Mouse (Mus musculus): Measurements from ENCODE around the gene Cgnl1.
"Not testable (repeated sequence)": the region's sequence is repeated elsewhere in the genome, so short reads cannot be mapped to it uniquely, and the experiment has no call there.

Gene Cgnl1

DNA sequence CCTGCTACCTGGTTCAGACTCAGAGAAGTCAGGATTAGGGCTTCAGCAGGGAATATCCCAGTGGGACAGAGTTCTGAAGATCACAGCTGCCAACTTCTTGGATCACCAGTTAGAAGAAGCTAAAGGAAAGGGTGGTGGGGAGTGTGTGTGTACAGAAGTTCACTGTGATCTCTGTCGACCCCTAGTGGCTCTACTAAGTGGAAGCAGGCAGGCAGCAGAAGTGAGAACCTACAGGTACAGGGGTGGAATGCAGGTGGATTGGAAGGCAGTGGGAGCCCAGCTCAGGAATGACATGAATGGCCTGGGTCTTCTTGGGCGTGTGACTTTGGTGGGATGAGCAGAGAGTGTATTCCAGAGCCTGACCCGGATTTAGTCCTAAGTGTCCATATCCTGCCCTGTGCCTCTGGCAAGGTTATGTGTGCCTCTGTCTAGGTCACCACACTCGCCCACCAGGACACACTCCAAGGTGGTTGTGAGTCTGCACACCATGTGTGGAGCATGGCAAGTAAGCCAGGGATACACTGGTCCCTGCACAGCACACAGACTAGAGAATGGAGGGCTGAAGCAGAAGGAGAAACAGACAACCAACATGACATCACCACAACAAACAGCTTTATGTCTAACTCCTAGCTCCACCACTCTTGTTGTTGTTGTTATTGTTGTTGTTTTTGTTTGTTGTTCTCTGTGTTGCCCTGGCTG is 147.4 kb downstream of the Cgnl1 start:
- DNase-seq (ENCODE audit: low read depth), result peak; percentile 62

DNA sequence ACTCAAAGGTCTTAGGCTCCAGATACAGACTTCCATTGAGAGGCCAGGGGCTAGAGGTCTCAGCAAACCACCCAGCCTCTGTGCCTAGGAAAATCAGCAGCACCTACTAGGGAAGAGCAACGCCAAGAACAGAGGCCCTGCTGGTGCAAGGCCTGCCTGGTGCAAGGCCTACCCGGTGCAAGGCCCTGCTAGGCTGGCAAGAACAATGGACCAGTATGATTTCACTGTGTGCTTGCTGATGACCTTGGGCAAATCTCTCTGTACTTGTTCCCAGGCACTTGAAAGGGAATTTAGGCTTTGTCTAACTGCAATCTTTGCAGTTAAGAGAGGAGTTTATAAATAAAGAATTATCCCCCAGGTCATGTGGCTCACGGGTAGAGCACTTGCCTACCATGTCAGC is 148.8 kb downstream of the Cgnl1 start:
- DNase-seq (ENCODE audit: low read depth), result no peak

DNA sequence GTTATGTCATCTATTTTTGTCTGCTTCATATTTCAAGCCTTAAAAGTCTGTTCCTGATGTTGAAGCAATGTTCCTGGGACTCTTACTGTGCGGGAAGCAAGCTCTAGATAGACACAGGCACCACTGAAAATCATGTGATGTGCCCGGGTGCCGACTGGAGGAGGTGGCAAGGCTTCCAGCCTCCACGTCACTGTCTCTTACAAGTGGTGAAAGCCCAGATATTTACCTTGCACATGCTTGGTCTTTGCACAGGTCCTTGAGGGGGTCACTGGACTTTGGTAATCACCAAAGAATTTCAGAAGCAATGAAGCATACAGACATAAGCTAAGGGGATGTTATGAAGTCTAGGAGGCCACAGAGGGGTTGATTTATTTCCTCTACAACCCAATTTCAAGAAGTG is 149.4 kb downstream of the Cgnl1 start:
- no peak for DNase-seq (ENCODE audit: low read depth)

DNA sequence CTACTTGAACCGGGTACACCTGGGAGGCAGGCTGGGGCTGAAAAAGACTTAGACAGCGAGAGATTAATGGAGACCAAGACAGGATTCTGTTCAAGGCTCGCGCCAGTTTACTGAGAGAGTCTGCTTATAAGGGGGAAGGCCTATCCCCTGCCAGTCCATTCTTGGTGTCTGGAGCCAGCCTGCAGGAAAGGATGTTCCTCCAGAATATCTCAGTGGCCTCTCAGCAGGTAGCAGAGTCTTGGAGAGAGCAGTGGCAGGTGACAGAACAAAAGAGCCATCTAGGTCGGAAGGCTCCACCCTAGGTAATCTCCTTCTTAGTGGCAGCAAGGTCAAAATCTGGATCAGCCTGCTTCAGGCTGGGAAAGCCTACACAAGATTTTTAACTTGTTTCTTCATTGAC is 151.3 kb downstream of the Cgnl1 start:
- DNase-seq (ENCODE audit: low read depth), result not testable (repeated sequence)

DNA sequence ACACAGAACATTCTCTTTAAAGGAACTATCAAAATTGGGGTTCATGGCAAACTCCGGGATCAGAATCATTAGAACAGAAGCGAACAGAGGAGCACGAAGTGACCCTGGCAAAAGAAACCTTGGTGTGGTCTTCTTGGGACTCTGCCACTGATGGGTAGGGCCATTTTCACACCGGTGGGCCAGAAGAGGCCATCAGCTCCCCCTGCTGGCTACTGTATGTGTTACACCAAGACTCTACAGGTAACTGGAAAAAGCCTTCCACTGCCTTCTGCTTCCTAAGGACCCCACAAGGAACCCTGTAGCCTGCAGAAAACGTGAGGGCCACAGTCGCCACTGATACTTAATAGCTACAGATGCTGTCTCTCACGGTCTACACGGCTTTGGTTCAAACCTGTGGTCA is 154.0 kb downstream of the Cgnl1 start:
- DNase-seq (ENCODE audit: low read depth), result peak; percentile 68

DNA sequence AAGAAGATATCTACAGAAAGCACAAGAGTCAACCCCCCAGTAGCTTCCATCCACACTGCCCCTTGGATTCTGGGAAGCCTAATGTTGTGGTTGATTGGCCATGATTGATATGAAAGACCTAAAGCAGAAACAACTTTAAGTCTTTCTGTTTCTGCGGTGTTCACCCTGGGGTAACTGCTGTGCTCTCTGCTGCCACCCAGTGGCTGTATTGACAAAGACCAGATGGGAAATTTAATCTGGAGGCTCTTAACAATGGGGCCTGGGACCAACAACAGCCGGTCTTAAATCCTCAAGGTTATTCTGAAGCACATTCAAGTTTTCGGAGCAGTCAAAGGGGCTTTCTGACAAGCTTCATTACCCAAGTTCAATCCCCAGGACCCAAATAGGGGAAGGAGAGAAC is 155.2 kb downstream of the Cgnl1 start:
- DNase-seq (ENCODE audit: low read depth), result peak; percentile 84

DNA sequence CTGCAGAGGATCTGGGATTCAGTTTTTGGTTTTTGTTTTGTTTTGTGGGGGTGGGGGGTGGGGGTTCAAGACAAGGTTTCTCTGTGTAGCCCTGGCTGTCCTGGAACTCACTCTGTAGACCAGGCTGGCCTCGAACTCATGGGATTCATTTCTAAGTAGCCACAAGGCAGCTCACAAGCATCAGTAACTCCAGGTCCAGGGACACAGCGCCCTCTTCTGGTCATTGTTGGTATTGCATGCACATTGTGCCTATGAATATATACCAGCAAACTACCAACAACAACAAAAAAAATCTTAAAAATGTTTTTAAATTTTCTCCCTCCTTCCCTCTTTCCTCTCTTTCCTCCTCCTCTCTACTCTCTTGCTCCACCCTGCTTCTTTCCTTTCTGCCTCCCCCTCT is 156.8 kb downstream of the Cgnl1 start:
- DNase-seq (ENCODE audit: low read depth), result peak; percentile 63

DNA sequence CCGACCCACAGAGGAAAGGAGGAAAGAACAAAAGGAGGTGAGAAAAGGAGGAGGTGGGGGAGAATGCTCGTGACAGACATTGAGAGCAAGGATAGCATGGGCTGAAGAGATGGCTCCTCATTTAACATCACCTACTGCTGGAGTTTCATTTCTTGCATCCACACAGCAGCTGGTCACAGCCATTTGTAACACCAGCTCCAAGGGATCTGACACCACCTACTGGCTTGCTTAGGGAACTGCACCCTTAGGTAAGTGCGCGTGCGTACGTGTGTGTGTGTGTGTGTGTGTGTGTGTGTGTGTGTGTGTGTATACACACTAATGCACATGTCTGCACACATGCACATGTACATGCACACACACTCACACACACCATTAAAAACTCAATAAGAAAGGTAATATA is 158.4 kb downstream of the Cgnl1 start:
- peak; percentile 37 for DNase-seq (ENCODE audit: low read depth)

DNA sequence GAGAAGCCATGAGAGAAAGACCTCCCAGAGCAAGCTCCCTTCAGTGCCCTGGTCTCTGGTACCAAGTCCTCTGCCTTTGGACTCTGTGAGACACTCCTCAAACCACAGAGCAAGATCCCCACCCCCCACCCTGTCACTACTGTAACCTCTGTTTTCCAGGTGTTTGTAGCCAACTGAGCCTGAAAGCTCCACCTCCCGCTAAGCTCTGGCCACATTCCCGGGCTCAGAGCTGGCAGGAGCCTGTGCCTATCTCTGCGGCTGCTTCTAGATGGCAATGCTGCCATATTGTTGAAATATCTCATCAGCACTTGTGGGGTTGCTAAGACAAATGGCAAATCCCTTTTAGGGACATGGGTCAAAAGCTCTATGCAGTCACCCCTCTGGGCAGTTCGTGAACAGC is 159.5 kb downstream of the Cgnl1 start:
- DNase-seq (ENCODE audit: low read depth), result no peak

DNA sequence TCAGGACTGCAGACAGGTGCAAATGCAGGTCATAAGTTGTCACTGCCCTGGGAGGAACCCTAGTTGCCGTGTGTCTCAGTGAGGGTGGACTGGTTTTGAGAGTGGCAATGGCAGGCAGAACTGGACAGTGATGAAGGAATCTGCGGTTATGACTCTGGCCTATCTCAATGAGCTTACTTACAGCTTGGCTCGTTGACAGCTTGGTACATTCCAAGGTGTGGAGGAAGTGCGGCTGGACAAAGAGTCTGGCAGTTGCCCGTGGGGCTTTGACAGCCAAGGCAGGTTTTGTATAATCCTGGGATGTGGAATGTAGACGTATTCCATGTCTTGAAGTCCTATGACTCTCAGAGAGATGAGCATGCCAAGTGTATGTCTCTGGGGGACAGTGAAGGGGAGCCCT is 162.4 kb downstream of the Cgnl1 start:
- DNase-seq (ENCODE audit: low read depth), result no peak

DNA sequence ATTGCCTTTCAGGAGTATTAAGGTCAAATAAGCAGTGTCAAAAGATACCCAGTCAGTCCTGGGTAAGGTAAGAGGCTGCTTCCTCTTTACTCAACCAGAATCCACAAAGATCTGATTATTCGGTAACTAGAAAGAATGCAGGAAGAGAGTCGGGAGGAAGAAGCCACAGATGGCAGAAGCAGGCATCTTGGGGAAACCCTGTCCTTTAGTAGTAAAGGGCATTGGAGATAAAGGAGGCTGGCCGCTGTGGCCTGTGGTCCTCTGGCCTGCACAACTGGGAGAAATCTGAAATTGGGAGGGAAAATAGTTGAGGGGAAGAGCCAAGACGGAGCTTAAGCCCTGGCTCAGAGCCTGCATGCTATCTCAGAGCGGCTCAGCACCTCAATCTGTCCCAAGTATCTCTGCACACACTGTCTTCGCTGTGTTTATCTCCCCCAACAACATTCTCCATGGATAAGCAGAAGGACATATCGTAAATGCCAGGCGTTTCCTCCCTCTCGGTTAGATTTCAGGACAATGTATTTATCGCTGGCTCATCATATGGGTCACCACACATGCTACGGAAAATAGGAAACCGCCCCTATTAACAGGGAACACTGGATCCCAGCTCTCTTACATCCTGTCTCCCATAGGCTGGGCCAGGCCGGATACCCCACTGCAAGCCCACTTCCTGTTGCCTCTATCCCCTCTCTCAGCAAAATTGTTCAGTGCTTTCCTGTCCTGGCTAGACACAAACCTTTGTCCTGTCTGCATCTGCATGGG is 164.9 kb downstream of the Cgnl1 start:
- no peak for DNase-seq (ENCODE audit: low read depth)

DNA sequence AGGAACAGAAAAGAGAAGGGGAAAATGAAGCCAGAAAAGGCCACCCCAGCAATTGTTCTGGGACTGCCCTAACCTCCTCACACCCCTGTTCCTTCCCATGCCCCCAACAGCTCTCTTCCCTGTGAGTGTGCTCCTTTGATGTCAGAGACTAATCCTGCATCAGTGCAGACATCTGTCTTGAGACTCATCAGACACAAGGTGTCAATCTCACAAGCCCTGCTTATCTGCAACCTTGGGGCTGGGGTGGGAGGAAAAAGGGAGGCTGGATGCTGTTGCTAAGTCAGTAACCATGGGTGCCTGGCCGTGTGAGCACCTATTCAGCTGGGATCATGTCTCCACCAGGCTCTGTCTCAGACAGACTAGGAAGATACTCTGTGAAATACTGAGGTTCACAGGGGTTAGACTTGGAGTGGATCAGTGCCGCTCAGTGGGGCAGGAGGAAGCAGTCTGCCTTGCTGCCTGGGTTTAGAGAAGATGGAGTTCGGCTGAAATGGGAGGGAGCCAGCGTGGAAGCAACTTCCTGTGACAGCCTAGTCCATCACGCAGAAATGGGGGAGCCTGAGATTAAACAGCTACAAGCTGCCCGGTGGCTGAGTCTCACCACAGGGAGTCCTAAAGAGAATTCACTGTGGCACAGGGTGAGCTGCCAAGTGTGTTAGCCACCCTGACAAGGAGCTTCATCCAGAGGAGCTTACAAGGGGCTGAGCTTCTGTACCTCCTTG is 166.3 kb downstream of the Cgnl1 start:
- DNase-seq (ENCODE audit: low read depth), result no peak

DNA sequence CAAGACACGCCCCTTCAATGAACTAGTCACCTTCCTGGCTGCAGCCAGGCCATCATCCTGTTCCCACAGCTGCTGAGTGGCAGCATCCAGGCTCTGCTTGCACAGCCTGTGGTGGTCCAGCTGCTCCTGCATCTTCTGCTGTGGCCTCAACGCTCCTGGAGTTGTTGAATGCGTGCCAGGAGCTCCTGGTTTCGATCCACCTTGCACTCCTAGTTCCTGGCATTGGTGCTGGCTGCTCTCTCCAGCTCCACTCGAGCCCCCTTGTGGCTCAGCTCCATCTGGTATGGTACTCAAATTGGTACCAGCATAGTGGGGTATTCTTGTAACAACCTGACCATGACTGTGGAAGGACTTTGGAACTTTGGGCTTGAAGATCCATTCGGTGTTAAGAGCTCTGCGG is 171.5 kb downstream of the Cgnl1 start:
- DNase-seq (ENCODE audit: low read depth), result no peak

DNA sequence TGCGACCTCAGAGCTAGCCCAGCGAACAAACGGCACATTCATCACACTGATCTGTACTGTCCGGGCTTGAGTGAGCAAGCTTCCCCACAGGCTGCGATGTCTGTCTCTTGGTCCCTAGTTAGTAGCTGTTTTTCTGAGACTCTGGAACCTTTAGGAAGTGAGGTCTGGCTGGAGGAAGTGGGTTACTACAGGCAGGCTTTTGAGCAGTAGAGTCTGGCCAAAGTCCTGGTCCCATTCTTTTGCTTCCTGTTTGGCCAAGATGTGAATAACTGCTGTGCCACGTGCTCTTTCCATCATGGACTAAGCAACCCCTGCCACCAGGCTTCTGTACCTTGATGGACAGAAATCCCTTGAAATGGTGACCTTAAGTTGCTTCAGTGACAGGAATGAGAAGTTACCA is 174.5 kb downstream of the Cgnl1 start:
- no peak for DNase-seq (ENCODE audit: low read depth)

DNA sequence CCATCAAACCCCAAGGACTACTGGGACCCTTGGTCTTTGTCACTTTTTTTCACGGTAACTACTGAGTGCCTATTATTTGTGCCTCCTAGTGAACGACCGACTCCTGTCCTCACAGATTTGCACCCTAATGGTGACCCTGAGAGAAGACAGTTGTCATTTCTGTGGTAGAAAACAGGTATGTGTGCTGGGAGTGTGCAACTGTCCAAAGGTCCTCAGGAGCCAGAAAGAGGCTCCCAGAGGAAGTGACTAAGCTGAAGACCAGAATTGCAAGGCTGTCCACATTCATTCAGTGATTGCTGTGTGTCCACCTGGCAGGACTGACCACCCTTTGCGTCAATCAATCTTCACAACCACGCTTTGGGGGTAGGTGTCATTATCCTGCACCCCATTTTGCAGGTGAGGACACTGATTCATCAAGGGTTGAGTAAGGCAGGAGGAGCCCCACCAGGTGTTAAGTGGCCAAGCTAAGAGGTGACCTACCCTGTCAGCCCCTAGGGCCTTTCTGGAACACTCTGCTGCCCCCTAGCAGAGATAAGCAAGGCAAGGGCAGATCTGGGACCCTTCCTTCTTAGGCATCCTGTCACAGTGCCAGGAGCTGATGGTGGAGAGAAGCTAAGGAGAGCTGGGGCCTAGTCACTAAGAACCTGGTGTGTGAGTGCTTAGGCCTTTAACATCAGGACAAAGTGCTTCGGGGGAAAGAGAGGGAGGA is 178.7 kb downstream of the Cgnl1 start:
- peak; percentile 11 for DNase-seq (ENCODE audit: low read depth)

DNA sequence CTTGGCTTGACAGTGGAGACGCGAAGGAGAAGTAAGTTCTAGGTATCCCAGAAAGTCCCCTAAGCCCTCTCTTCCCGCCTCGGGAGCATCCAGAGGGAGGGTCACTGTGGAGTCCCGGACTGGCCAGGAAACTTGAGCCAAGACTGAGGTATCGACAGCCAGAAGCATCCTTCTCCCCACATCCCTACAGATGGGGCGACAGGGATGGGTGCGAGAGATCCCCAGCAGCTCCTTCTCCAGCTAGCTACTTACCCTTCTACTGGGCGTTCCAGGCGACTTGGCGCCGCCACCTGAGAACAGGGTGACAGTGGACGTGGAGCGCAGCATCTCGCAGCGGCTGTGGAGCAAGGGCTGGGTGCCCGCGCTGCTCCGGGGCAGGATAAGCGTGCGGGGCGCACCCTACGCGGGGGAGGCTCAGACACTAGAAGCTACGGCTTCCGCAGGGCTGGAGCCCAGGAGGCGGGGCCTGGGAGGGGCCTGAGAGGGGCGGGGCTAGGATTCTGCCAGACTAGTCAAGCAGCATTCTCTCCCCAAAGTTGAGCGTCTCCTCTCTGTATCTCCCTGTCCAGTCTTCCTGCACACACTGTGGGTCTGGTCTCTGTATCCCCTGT is 179.4 kb downstream of the Cgnl1 start, which contains the start of gene Myzap:
Gene Myzap, minus strand, starts transcription at position 423 of the 611 bp plus-strand sequence.
- peak; percentile 89 for DNase-seq (ENCODE audit: low read depth)

DNA sequence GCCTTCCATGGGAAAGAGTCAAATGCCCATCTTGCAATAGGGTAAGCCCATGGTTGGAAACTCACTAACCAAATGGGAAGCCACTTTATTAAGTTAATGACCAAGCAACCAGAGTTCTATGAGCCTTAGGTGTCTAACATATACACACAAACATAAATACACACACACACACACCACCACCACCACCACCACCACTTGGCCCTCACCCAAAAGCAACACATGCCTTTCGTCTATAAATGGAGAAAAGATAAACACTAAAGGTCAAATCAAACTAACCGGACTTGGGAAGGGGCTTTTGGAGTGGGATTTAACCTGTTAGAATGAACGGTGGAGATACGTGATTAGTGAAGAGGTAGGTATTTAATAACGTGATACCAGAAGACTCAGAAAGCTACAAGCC is 180.3 kb downstream of the Cgnl1 start:
- no peak for DNase-seq (ENCODE audit: low read depth)

DNA sequence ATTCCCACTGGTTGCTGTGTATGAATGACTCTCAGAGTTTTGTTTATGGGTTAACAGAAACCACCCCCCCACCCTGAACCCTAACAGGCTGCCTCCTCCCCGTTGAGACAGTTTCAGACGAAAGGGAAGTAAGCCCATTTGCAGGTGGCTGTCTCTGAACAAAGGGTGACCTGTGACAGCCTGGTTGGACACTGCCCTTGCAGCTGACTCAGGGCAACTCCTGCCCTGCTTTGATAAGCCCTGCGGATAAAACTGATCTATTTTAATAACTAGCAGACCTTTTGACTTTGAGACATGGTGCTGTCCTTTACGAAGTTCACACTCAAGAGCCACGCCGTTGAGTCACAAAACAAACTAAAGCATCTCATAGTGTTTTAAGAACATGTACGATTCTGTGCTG is 181.6 kb downstream of the Cgnl1 start:
- no peak for DNase-seq (ENCODE audit: low read depth)

DNA sequence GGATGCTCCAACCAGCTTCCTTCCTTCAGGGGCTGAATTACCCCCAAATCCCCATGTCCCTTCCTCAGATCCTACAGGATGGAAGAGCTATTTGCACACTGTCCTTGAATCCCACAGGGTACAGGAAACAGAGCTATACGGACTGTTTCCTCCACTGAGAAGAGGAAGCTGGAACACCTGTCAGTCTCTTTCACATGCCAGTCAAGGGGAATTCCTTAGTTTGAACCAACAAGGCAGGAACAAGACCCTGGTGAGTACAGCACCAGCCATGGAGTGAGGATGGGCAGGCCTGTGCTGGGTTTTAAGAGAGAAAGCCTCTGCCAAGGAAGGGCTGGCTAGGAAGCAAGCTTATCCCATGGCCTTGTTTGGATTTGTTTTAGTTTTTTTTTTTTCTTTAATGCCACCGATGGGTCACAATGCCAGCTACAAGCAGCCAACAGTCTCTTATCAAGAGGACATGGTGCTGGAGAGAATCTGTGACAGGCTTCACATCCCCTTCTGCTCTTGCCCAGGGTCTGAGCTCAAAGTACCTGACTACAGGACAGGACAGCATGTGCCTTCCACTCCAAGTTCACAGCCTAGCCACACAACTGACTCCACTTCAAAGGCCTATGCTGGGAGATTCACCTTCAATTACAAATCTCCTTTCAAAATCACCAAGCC is 182.3 kb downstream of the Cgnl1 start:
- DNase-seq (ENCODE audit: low read depth), result no peak

DNA sequence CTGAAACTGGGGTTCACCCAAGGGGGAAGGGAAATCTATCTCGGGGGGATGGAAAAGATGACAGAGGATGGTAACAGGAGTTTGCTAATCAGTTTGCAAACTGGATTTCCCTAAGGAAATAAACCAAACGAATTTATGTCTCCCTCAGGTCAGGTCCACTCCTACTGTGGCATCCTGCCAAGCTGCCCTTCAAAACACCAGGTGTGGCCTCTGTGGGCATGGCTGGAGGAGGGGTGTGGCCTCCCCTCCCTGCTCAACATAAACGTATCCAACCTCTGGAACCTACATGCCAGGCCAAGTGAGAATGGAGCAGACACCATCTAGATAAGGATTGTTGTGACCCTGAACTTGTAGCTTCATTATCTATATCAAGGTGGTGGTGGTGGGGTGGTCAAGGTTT is 185.0 kb downstream of the Cgnl1 start:
- no peak for DNase-seq (ENCODE audit: low read depth)

DNA sequence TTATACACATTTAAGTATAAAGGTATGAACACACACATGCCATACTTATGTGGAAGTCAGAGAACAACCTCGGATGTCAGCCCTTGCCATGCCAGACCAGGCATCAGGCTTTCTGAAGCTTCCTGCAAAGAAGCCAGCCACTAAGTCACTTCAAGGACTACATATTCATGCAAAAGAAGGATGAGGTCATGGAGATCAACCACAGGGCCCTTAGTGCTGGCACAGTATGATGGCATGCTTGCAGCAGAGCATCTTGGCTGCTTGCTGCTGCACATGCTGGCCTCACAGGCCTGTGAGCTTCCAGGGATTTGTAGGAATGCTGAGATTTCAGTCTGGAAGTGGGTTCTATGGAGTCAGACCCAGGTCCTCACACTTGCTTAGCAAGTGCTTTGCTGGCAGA is 188.6 kb downstream of the Cgnl1 start:
- no peak for DNase-seq (ENCODE audit: low read depth)
